Mouse (Mus musculus) left cerebral cortex, adult 2 months (tissue): ENCODE data around the gene Arpc5. TPM values are rescaled to one million over a fixed set of nuclear protein-coding genes. Genes with fewer than 3 reads are reported as not detected.

Experiments
- DNase-seq, 2 experiments: peaks; one replicate each; pipeline ENCODE4 v3.0.0; 2021 to 2022; ENCODE audit warnings: low spot score in 2 of 2, mixed read lengths in 1 of 2; ENCODE audit errors: extremely low spot score in 1 of 2
- H3K27ac ChIP-seq: fragments of 200-600 bp; 2 replicates; pipeline ENCODE4 v1.8.1; 2022
- H3K4me3 ChIP-seq: fragments of 200-600 bp; 2 replicates; pipeline ENCODE4 v1.8.1; 2022
- CTCF ChIP-seq: fragments of 200-600 bp; IDR thresholded peaks from 2 replicates; pipeline ENCODE4 v1.8.1; 2022; ENCODE audit warnings: antibody characterized with exemption, mild to moderate bottlenecking, moderate library complexity
- intact Hi-C: fragments of 180-260 bp; cut with DNase I; formaldehyde crosslinking; loops from one replicate; pipeline ENCODE4 v1.15.1; 2025
- long read RNA-seq, 2 experiments: library from polyadenylated mRNA; stranded (forward); transcript quantifications; one replicate each; pipeline ENCODE4 v2.0.0; 2021; ENCODE audit warnings: borderline mapping rate in 2 of 2
- total RNA-seq, 2 experiments: library from RNA; stranded (reverse); gene quantifications; 2 replicates each; pipeline ENCODE4 v1.2.3; 2021

The Arpc5 gene
- 10 to 100 TPM; 89.6 to 94.7 TPM for total RNA-seq
- long read RNA-seq, experiment 1, transcript Arpc5-201 (4 exons, 1,914 nt): major isoform, 157 of 165 reads
- long read RNA-seq, experiment 1, partial matches to known transcripts: 1 of 165 reads
- long read RNA-seq, experiment 1, other reads (novel, unspliced or antisense): 5 of 165 reads
- long read RNA-seq, experiment 2, transcript Arpc5-201 (4 exons, 1,914 nt): major isoform, 111 of 121 reads
- long read RNA-seq, experiment 2, partial matches to known transcripts: 1 of 121 reads
- long read RNA-seq, experiment 2, other reads (novel, unspliced or antisense): 6 of 121 reads

DNA sequence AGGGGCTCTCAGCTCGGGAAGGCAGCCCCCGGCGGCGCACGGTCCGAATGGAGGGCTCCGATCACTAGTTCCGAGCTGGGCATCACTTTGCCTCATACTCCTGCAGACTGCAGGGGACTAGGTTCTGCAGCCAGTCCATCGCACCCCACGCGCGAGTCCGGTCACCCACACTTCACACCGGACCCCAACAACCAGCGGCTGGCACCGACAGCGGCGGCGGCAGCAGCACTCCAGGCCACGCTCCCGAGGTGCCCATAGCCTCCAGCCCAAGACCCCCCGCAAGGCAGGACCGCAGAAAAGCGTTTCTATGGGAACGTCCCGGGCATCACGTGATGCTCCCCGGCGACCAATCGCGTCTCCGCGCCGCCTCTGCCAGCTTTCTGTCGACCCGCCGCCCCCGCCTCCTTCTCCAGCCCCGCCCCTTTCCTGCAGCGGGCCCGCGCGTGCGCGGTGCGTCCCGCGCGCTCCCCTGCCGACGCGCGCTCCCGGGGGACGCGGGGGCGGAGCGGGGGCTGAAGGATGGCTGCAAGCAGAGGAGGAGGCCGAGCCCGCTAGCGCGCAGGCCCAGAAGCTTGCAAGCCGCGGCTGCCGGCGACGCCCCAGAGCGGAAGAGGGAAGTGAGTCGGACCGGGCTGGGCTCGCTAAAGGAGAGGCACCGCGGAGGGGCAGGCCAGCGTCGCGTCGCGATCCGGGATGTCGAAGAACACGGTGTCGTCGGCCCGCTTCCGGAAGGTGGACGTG is at the start of gene Arpc5, which contains the start of gene Rgl1:
Gene Arpc5 (plus strand): TSS at position 511 of the 741 bp plus-strand sequence.
Gene Rgl1 (minus strand): TSS at position 320 of the 741 bp plus-strand sequence.
- no peak for TF ChIP-seq CTCF
- H3K27ac ChIP-seq: peak within 1 kb of the TSS; percentile 94
- intact Hi-C loops: loop anchor here (1.0 to 5.0 kb wide), 2 partner anchors 242 to 374 kb away; no protein-coding TSS in a partner anchor
- peak; percentile 97 to 99 for DNase-seq
- peak within 1 kb of the TSS; percentile 81 for H3K4me3 ChIP-seq

DNA sequence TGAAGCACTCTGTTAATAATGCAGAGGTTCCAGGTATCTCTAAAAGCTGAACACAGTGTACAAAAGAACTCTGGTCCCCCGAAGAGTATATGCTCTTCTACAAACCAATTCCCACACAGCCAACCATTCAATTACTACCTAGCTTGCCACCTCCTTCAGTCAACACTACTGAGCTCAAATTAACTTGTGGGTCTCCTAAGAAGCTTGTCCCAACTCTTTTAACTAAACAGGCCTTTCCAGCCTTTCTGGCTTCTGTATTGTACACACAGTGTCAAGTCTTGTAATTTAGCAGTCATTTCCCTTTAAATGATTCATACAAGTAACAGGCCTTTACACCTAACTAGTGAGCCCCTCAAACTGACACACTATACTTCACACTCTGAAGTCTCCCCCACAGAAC is 49.0 kb upstream of the Arpc5 start:
- intact Hi-C loops: no loop called here
- DNase-seq: no peak
- no peak for TF ChIP-seq CTCF
- H3K27ac ChIP-seq: no peak overlapping the region
- H3K4me3 ChIP-seq: no peak overlapping the region

DNA sequence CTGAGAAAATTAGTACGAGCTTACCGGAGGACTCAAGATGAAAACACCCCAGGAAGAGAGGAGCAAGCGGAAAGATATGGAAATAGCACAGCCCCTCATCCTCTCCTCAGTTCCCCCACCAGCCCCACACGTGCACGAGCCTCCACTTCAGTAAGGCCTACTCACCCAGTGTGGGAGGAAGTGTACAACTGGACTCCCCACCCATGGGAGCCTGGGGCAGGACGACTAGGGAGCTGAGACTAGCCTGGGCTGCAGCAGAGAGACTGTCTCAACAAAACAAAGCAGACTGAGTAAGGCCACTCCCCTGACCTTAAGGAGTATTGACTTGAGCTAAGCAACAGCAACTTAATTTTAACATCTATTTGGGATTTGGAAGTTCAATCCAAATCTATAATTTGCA is 48.1 kb upstream of the Arpc5 start:
- intact Hi-C loops: no loop called here
- H3K4me3 ChIP-seq: no peak overlapping the region
- TF ChIP-seq CTCF: no peak

DNA sequence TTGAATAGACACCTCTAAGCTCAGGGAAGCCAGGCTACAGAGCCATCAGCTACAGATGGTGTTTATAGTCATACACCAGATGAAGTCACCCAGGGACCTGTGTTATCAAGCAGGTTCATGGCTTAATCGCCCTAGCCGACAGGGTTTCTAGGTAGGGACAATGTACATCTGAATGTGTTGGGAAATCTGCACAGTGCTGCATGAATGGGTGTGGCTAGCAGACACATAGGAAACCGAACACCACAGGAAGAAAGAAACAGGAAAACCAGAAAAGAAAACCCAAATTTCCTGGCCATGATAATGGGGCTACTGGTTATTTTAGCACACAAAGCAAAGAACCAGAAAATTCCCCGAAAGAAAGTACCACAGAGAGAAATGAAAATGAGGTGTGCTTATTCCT is 45.4 kb upstream of the Arpc5 start:
- no peak for DNase-seq
- intact Hi-C loops: no loop called here
- Histone ChIP-seq H3K4me3 (no peak overlapping the region), H3K27ac (no peak overlapping the region)
- no peak for TF ChIP-seq CTCF

More for the DNA sequence above, 48.1 kb upstream of the Arpc5 start:
- DNase-seq: no peak
- H3K27ac ChIP-seq: no peak overlapping the region

DNA sequence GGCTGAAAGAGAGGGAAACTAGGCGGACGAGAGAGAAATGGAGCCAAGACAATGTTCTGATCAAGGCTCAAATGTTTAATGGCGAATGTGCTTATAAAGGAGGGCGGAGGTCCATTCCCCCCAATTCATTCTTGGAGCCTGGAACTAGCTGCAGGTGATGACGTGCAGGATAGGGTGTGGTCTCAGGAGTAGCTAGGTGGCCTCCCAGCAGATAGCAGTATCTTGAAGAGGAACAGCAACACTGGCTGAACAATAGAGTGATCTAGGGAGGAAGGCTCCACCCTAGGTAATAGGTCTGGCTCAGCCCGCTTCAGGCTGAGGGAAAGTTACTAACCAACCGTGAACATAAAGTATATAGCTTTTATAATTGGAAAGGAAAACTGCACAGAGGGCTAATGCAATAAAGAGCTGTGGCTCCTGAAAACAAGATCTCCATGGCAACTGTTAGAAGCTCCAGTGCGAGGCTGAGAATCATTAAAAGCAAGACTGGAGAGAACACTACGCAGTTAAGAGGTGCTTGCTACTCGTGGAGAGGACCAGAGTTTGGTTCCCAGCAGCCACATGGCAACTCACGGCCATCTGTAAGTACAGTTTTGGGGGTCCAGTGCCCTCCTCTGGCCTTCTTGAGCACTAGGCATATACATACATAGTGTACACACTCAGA is 44.7 kb upstream of the Arpc5 start:
- TF ChIP-seq CTCF: no peak
- no peak for DNase-seq
- intact Hi-C loops: no loop called here
- no peak overlapping the region for H3K27ac ChIP-seq
- no peak overlapping the region for H3K4me3 ChIP-seq

DNA sequence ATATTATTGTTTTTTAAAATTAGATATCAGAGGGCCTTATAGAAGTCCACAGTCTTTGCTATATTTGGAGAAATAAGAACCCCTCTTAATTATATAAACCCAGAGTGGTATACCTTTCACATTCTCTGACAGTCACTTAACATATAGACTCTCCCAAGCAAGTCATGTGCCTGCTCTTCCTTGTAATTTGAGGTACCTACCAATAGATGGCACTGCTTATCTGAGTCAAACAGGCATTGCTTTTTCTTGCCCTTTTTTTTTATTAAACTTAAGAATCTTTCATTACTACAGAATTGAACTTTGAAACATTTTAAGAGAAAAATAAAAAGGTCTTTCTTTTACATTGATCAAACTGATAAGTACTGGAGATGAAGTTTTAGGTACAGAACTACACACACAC is 42.1 kb upstream of the Arpc5 start:
- H3K4me3 ChIP-seq: no peak overlapping the region
- no peak overlapping the region for H3K27ac ChIP-seq
- intact Hi-C loops: no loop called here
- peak; percentile 56 for TF ChIP-seq CTCF
- DNase-seq: no peak

DNA sequence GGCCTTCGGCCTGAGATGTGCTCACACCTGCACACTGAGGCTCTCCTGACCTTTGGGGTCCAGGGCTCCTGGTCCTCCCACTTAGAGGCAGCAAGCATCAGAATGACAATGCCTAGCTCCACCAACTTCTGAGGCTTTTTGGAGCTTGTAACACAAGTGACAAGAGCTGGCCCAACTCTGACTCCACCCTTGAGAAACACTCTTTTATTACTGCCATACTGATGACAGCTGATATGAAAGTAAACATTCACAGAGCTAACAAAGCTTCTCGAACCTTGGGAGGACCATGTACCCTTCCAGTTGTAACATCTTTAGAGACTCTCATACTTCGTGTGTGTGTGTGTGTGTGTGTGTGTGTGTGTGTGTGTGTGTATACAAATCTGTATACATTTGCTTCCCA is 40.2 kb upstream of the Arpc5 start:
- DNase-seq: no peak
- H3K4me3 ChIP-seq: no peak overlapping the region
- no peak overlapping the region for H3K27ac ChIP-seq
- TF ChIP-seq CTCF: no peak
- intact Hi-C loops: no loop called here

DNA sequence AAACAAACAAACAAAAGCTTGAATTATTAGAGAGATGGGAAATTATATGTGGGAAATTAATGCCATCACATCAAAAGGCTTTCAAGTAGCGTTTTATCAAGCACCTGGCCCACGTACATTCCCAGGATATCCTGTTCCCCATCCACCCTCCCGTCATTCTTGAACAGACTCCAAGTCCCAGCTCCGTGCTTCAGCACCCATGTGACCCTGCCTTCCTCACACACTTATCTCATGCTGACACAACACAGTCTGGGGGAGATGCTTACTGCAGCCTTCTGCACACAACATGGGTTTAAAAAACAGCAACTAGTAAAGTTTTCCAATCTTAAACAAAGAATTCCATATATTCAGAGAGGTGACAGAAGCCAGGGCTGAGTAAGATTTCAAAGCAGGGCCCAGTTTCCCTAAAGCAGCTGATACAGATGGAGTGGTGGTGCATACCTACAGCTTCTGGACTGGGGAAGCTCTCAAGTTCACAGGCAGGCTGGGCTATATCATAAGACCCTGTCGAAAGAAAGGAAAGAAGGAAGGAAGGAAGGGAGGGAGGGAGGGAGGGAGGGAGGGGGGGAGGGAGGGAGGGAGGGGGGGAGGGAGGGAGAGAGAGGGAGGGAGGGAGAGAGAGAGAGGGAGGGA is 38.6 kb upstream of the Arpc5 start:
- H3K4me3 ChIP-seq: no peak overlapping the region
- DNase-seq: no peak
- no peak for TF ChIP-seq CTCF
- intact Hi-C loops: no loop called here
- no peak overlapping the region for H3K27ac ChIP-seq

DNA sequence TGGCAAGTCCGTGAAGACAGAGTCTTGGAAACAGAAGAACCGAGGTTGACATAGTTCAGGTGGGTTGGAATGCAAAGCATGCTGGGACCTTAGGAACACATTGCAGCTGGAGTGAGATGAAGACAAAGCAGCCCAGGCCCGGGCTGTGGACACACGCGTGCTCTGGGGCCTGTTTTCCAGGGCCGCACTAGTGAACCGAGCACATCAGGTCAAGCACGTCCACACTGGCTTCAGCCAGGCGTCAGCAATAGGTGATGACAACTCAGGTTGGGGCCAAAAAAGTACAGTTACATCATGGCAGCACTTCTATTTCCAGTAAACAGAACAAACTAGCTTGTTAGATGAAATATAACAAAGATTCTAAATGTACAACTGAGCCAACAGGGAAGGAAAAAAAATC is 27.5 kb upstream of the Arpc5 start:
- no peak for DNase-seq
- Histone ChIP-seq H3K4me3 (no peak overlapping the region), H3K27ac (no peak overlapping the region)
- intact Hi-C loops: no loop called here
- no peak for TF ChIP-seq CTCF

DNA sequence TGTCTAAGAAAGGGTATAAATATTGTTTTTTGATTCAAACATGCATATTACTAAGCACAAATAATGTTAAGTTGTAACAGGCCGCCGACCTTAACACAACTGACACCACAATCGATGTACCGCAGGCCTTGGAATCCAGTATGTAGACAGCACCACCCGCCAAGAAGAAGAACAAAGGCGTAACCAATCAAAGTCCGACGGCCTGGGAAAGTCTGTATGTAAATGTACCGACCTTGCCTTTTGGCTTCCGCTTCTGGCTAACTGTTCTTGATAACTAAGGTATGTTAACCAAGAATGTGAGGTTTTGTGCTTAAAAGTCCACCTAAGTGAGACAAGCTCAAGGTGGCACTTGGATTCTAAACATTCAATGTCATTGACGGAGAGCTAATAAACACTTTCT is 27.0 kb upstream of the Arpc5 start:
- TF ChIP-seq CTCF: no peak
- Histone ChIP-seq H3K27ac (no peak overlapping the region), H3K4me3 (no peak overlapping the region)
- no peak for DNase-seq
- intact Hi-C loops: no loop called here

DNA sequence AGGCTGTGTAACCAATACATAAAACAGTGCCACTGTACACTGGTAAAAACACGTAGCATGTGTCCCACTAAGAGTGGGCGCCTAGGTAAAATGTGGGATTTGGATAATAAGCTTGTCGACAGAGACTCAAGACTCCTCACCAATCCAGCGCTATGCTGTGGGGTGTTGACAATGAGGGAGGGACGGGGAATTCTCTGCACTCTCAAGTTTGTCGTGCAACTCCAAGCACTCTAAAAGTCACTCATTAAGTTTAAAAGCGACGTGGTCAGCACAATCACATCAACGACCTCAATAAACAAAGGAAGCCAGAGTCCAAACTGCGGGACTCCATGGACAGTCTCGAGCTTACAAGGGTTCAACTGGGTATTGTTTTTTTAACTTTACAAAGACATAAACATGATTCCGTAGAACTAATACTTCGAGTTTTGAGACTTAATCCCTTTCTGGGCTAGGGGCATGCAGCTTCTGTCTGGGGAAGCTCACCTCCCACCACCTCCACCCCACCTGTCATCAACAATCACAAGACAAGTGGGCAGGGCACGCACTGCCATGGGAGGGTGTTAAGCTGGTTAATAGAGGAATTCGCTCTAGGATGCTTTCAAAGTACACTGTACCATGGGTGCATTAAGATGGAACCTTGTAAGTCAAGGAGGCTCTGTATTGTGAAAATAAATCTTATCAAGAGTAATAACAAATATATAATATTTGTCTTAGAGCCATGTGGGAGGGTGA is 23.1 kb upstream of the Arpc5 start:
- Histone ChIP-seq H3K27ac (no peak overlapping the region), H3K4me3 (no peak overlapping the region)
- intact Hi-C loops: loop anchor here (10.0 kb wide), 2 partner anchors 118 to 918 kb away; no protein-coding TSS in a partner anchor
- no peak for DNase-seq
- TF ChIP-seq CTCF: no peak
